Mouse (Mus musculus) myocyte (in vitro differentiated cells): ENCODE results near the gene Lsm4. TPM values are rescaled to one million over a fixed set of nuclear protein-coding genes. Genes with fewer than 3 reads are reported as not detected.

ENCODE experiments used
- H3K27me3 ChIP-seq: one replicate; pipeline ENCODE4 v1.6.1; 2011; ENCODE audit not compliant: control insufficient read depth, insufficient read depth, insufficient read length
- H3K36me3 ChIP-seq: one replicate; pipeline ENCODE4 v1.6.1; 2011; ENCODE audit not compliant: control insufficient read depth, insufficient read depth
- H3K4me2 ChIP-seq: one replicate; pipeline ENCODE4 v1.6.1; 2011; ENCODE audit warnings: low read depth, control low read depth
- H3K4me3 ChIP-seq: one replicate; pipeline ENCODE4 v1.5.1; 2011; ENCODE audit warnings: mild to moderate bottlenecking, control low read depth, moderate library complexity
- H3K79me2 ChIP-seq: one replicate; pipeline ENCODE4 v1.6.1; 2011; ENCODE audit not compliant: control insufficient read depth, insufficient read depth
- H3ac ChIP-seq: one replicate; pipeline ENCODE4 v1.6.1; 2011; ENCODE audit not compliant: control insufficient read depth, insufficient read length
- CEBPB ChIP-seq: IDR thresholded peaks from 2 replicates; pipeline ENCODE4 v1.6.1; 2011; ENCODE audit warnings: mild to moderate bottlenecking, moderate library complexity; ENCODE audit not compliant: poor library complexity, insufficient read depth, severe bottlenecking
- E2F4 ChIP-seq: IDR thresholded peaks from one replicate; pipeline ENCODE4 v1.6.1; 2011; ENCODE audit warnings: mild to moderate bottlenecking, control low read depth, moderate library complexity; ENCODE audit not compliant: insufficient read depth
- MAX ChIP-seq: IDR thresholded peaks from one replicate; pipeline ENCODE4 v1.6.1; 2011; ENCODE audit warnings: low read depth, mild to moderate bottlenecking, control low read depth
- MYOD1 ChIP-seq, 3 experiments: IDR thresholded peaks; one replicate each; pipeline ENCODE4 v1.6.1; 2011; ENCODE audit warnings: control low read depth in 2 of 3, low read depth in 2 of 3, mild to moderate bottlenecking in 2 of 3, moderate library complexity in 1 of 3; ENCODE audit not compliant: insufficient read length in 2 of 3, control insufficient read depth in 1 of 3
- MYOG ChIP-seq, 3 experiments: IDR thresholded peaks; one replicate each; pipeline ENCODE4 v1.6.1; 2011; ENCODE audit warnings: control low read depth in 2 of 3, low read depth in 2 of 3, mild to moderate bottlenecking in 2 of 3; ENCODE audit not compliant: insufficient read length in 2 of 3, control insufficient read depth in 1 of 3, insufficient read depth in 1 of 3
- POLR2A ChIP-seq: IDR thresholded peaks from one replicate; pipeline ENCODE4 v1.6.1; 2011; ENCODE audit warnings: low read depth, mild to moderate bottlenecking, control low read depth, moderate library complexity; ENCODE audit not compliant: insufficient read length
- POLR2AphosphoS2 ChIP-seq: IDR thresholded peaks from one replicate; pipeline ENCODE4 v1.6.1; 2011; ENCODE audit warnings: low read depth, control low read depth; ENCODE audit not compliant: insufficient read length
- REST ChIP-seq: IDR thresholded peaks from one replicate; pipeline ENCODE4 v1.6.1; 2011; ENCODE audit warnings: mild to moderate bottlenecking, control low read depth, moderate library complexity; ENCODE audit not compliant: insufficient read depth, insufficient read length
- SRF ChIP-seq: IDR thresholded peaks from one replicate; pipeline ENCODE4 v1.6.1; 2011; ENCODE audit warnings: low read depth; ENCODE audit not compliant: control insufficient read depth, insufficient read length
- TCF12 ChIP-seq: IDR thresholded peaks from one replicate; pipeline ENCODE4 v1.6.1; 2011; ENCODE audit warnings: mild to moderate bottlenecking, control low read depth; ENCODE audit not compliant: poor library complexity, insufficient read depth, severe bottlenecking
- TCF3 ChIP-seq: IDR thresholded peaks from one replicate; pipeline ENCODE4 v1.6.1; 2011; ENCODE audit warnings: low read depth, control low read depth; ENCODE audit not compliant: insufficient read length
- USF1 ChIP-seq: IDR thresholded peaks from one replicate; pipeline ENCODE4 v1.6.1; 2011; ENCODE audit warnings: low read depth, mild to moderate bottlenecking, control low read depth, moderate library complexity
- polyA plus RNA-seq: library from polyadenylated mRNA; unstranded; fragments of >200 nt; fragmentation: generic; extraction: Trizol; gene quantifications from one replicate; pipeline ENCODE4 v1.2.1, GENCODE M21; 2012; ENCODE audit warnings: missing spikeins

Gene Lsm4
- polyA plus RNA-seq, 1 experiment = 178 TPM

GRCm38 (mm10) chr8:70650351-70650750 lies 22.7 kb upstream of the Lsm4 start:
- no peaks in the 10 kb centered on the region for H3K79me2 ChIP-seq
- no peak overlapping the region for H3K4me2 ChIP-seq
- TF ChIP-seq USF1 (no peak), TCF12 (no peak), MAX (no peak), CEBPB (no peak), MYOG (IDR thresholded peaks at IDR 0.05; ENCODE audit: control insufficient read depth in 1 of 3, insufficient read depth in 1 of 3, insufficient read length in 2 of 3, low read depth in 2 of 3) (no peak), MYOD1 (IDR thresholded peaks at IDR 0.05; ENCODE audit: control insufficient read depth in 1 of 3, insufficient read length in 2 of 3, low read depth in 2 of 3) (no peak), SRF (no peak), POLR2AphosphoS2 (no peak), POLR2A (no peak), TCF3 (no peak), REST (no peak), E2F4 (no peak)
- H3K27me3 ChIP-seq = no peaks in the 10 kb centered on the region
- H3K36me3 ChIP-seq = peaks cover 5% of the 10 kb centered on the region
- H3ac ChIP-seq = no peak overlapping the region
- H3K4me3 ChIP-seq = no peak overlapping the region

DNA sequence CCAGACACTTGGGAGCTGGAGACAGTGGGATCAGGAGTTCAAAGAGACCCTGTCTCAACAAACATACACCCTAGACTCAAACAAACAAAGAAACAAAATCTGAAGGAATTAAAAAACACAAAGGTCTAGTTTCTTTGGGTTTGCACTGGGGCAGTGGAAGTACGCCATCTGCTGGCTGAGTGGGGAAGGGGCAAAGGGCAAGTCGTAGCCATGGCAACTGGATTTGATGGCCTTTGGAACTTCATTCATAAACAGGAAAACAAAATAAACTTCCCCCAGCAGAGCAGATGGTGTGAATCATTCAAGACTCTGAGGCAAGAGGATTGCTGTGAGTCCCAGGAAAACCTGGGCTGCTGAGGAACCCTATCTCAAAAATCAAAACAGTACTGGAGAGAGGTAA lies 19.8 kb upstream of the Lsm4 start:
- peaks cover 9% of the 10 kb centered on the region for H3K36me3 ChIP-seq
- H3K4me2 ChIP-seq = no peak overlapping the region
- no peaks in the 10 kb centered on the region for H3K27me3 ChIP-seq
- H3ac ChIP-seq = no peak overlapping the region
- no peak overlapping the region for H3K4me3 ChIP-seq
- H3K79me2 ChIP-seq = no peaks in the 10 kb centered on the region
- TF ChIP-seq E2F4 = no peak
- no peak for TF ChIP-seq REST

DNA sequence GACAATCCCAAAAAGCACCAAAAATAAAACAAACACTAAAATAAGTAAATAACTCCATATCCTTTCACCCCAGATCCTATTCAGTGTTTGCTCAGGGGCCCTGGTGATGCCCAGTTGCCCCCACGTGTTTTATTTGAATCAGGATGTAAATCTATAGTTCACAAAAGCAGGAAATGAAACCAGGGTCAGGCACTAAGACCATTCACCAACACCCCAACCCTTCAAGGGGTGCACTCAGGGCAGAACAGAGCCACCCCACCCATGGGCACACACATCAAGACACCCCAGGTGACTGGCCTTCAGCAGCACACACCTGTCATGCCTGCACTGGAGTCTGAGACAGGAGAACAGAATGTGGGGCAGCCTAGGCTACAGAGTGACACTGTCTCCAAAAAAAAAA lies 18.9 kb upstream of the Lsm4 start:
- no peak overlapping the region for H3K4me3 ChIP-seq
- peaks cover 9% of the 10 kb centered on the region for H3K79me2 ChIP-seq
- peaks cover 9% of the 10 kb centered on the region for H3K36me3 ChIP-seq
- H3ac ChIP-seq = no peak overlapping the region
- TF ChIP-seq SRF (no peak), MYOD1 (IDR thresholded peaks at IDR 0.05; ENCODE audit: control insufficient read depth in 1 of 3, insufficient read length in 2 of 3, low read depth in 2 of 3) (no peak), MYOG (IDR thresholded peaks at IDR 0.05; ENCODE audit: control insufficient read depth in 1 of 3, insufficient read depth in 1 of 3, insufficient read length in 2 of 3, low read depth in 2 of 3) (no peak), USF1 (no peak), POLR2AphosphoS2 (no peak), TCF12 (no peak), TCF3 (no peak), CEBPB (no peak), MAX (no peak), REST (no peak), E2F4 (no peak), POLR2A (no peak)
- no peak overlapping the region for H3K4me2 ChIP-seq
- H3K27me3 ChIP-seq = no peaks in the 10 kb centered on the region

- no peak overlapping the region for H3K4me2 ChIP-seq
- peaks cover 9% of the 10 kb centered on the region for H3K36me3 ChIP-seq
- TF ChIP-seq E2F4 (no peak), POLR2A (no peak), USF1 (no peak), TCF12 (no peak), SRF (no peak), MYOD1 (IDR thresholded peaks at IDR 0.05; ENCODE audit: control insufficient read depth in 1 of 3, insufficient read length in 2 of 3, low read depth in 2 of 3) (no peak), TCF3 (no peak), CEBPB (no peak), MYOG (IDR thresholded peaks at IDR 0.05; ENCODE audit: control insufficient read depth in 1 of 3, insufficient read depth in 1 of 3, insufficient read length in 2 of 3, low read depth in 2 of 3) (no peak), POLR2AphosphoS2 (no peak), REST (no peak), MAX (no peak)
- H3K27me3 ChIP-seq = no peaks in the 10 kb centered on the region
- H3K4me3 ChIP-seq = no peak overlapping the region
- H3ac ChIP-seq = no peak overlapping the region
- peaks cover 10% of the 10 kb centered on the region for H3K79me2 ChIP-seq
These were observed 17.6 kb upstream of the Lsm4 start for GRCm38 (mm10) chr8:70655469-70655868.

DNA sequence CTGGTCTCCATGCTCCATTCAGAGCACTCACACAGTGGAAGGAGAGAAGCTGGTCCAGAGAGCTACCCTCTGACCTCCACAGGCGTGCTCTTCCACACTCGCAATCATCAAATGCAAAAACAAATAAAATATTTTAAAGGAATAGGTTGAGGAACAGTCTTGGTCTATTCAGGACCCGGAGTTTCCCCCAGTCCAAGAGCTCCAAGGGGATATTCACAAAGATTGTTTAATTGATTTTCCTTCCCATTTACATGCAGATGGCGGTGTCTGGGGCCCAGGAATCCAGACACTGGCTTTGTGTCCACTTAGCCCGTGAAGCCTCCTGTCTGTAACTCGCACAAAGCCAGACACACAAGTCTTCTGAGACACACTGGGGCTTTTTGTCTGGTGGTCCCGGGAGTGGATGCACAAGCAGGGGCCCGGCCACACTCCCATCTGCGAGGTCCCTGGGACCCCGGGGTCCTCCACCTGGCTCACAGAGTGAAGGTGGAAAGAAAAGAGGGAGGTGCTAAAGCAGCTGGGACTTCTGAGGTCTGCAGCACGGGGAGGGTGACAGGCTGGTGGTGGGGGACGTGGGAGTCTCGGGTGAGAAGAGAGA lies 16.8 kb upstream of the Lsm4 start:
- Histone ChIP-seq H3K4me2 (no peak overlapping the region), H3K4me3 (no peak overlapping the region)

More for the DNA sequence above, 16.8 kb upstream of the Lsm4 start:
- H3K27me3 ChIP-seq = no peaks in the 10 kb centered on the region
- peaks cover 10% of the 10 kb centered on the region for H3K79me2 ChIP-seq
- TF ChIP-seq REST (no peak), TCF12 (no peak), POLR2AphosphoS2 (no peak), CEBPB (no peak), SRF (no peak), TCF3 (no peak), POLR2A (no peak)
- peaks cover 4% of the 10 kb centered on the region for H3K36me3 ChIP-seq
- no peak overlapping the region for H3ac ChIP-seq
